Mouse (Mus musculus) frontal cortex, postnatal 36 days (tissue): ENCODE data around the gene Lats2.
"Not testable (repeated sequence)": the region's sequence is repeated elsewhere in the genome, so short reads cannot be mapped to it uniquely, and the experiment has no call there.

ENCODE experiments used
- DNase-seq, 2 experiments: peaks; one replicate each; pipeline ENCODE4 v3.0.0; 2022; ENCODE audit warnings: low spot score in 2 of 2

The Lats2 gene

GRCm38 (mm10) chr14:57695550-57695949 lies 62.6 kb downstream of the Lats2 start:
- DNase-seq = no peak

GRCm38 (mm10) chr14:57694246-57694645 lies 63.9 kb downstream of the Lats2 start:
- no peak for DNase-seq

GRCm38 (mm10) chr14:57692517-57693130 lies 65.6 kb downstream of the Lats2 start:
- DNase-seq = no peak

GRCm38 (mm10) chr14:57691316-57691715 lies 66.9 kb downstream of the Lats2 start:
- DNase-seq = no peak

- no peak for DNase-seq
These were observed 67.5 kb downstream of the Lats2 start for GRCm38 (mm10) chr14:57690681-57691080.

- DNase-seq = not testable (repeated sequence)
These were observed 70.1 kb downstream of the Lats2 start for GRCm38 (mm10) chr14:57688066-57688465.

GRCm38 (mm10) chr14:57687441-57687840 lies 70.7 kb downstream of the Lats2 start:
- DNase-seq = no peak

- no peak for DNase-seq
These were observed 71.5 kb downstream of the Lats2 start for GRCm38 (mm10) chr14:57686647-57687046.

- DNase-seq = peak; percentile 25 to 51
These were observed 73.6 kb downstream of the Lats2 start for GRCm38 (mm10) chr14:57684579-57684978.

- no peak for DNase-seq
These were observed 75.4 kb downstream of the Lats2 start for GRCm38 (mm10) chr14:57682751-57683150.

GRCm38 (mm10) chr14:57679958-57680535 lies 78.1 kb downstream of the Lats2 start:
- DNase-seq = peak; percentile 87 to 89

- no peak for DNase-seq
These were observed 78.7 kb downstream of the Lats2 start for GRCm38 (mm10) chr14:57679523-57679922.

GRCm38 (mm10) chr14:57675481-57675880 lies 82.7 kb downstream of the Lats2 start:
- no peak for DNase-seq

- no peak for DNase-seq
These were observed 92.6 kb downstream of the Lats2 start for GRCm38 (mm10) chr14:57665628-57665950.

GRCm38 (mm10) chr14:57664822-57665627 lies 93.2 kb downstream of the Lats2 start, which contains the start of gene Xpo4:
Xpo4 (minus strand) TSS chr14:57665430.
- DNase-seq = peak; percentile 84 to 86

GRCm38 (mm10) chr14:57664311-57664821 lies 93.8 kb downstream of the Lats2 start:
- no peak for DNase-seq

GRCm38 (mm10) chr14:57663630-57664029 lies 94.6 kb downstream of the Lats2 start:
- DNase-seq = no peak

- no peak for DNase-seq
These were observed 99.9 kb downstream of the Lats2 start for GRCm38 (mm10) chr14:57658301-57658700.

- no peak for DNase-seq
These were observed 100.7 kb downstream of the Lats2 start for GRCm38 (mm10) chr14:57657500-57657899.

GRCm38 (mm10) chr14:57656519-57656918 lies 101.7 kb downstream of the Lats2 start:
- not testable (repeated sequence) for DNase-seq

GRCm38 (mm10) chr14:57649501-57649900 lies 108.7 kb downstream of the Lats2 start:
- no peak for DNase-seq

GRCm38 (mm10) chr14:57646155-57646554 lies 112.0 kb downstream of the Lats2 start:
- no peak for DNase-seq
